Mouse (Mus musculus) embryo, embryonic 11.5 days (tissue): ENCODE measurements around the gene Enox1.
"Not testable (repeated sequence)": the region's sequence is repeated elsewhere in the genome, so short reads cannot be mapped to it uniquely, and the experiment has no call there.

Source experiments
- DNase-seq: peaks from one replicate; pipeline ENCODE4 v3.0.0-alpha.2; 2012; ENCODE audit warnings: low read depth, low spot score

Gene Enox1

GRCm38 (mm10) chr14:77511137-77511870 lies 354.7 kb downstream of the Enox1 start:
- no peak for DNase-seq

GRCm38 (mm10) chr14:77518017-77518416 lies 361.5 kb downstream of the Enox1 start:
- no peak for DNase-seq

- no peak for DNase-seq
Observed at GRCm38 (mm10) chr14:77518941-77519695, 362.6 kb downstream of the Enox1 start.

- no peak for DNase-seq
Observed at GRCm38 (mm10) chr14:77519701-77520100, 363.1 kb downstream of the Enox1 start.

- DNase-seq: no peak
Observed at GRCm38 (mm10) chr14:77524303-77524702, 367.7 kb downstream of the Enox1 start.

GRCm38 (mm10) chr14:77526262-77526661 lies 369.7 kb downstream of the Enox1 start:
- DNase-seq: no peak

- no peak for DNase-seq
Observed at GRCm38 (mm10) chr14:77529201-77529600, 372.6 kb downstream of the Enox1 start.

GRCm38 (mm10) chr14:77529621-77530020 lies 373.1 kb downstream of the Enox1 start:
- no peak for DNase-seq

GRCm38 (mm10) chr14:77533638-77534037 lies 377.1 kb downstream of the Enox1 start:
- no peak for DNase-seq

GRCm38 (mm10) chr14:77534120-77534519 lies 377.6 kb downstream of the Enox1 start:
- no peak for DNase-seq

GRCm38 (mm10) chr14:77536592-77536991 lies 380.0 kb downstream of the Enox1 start:
- no peak for DNase-seq

- DNase-seq: not testable (repeated sequence)
Observed at GRCm38 (mm10) chr14:77539563-77539962, 383.0 kb downstream of the Enox1 start.

- no peak for DNase-seq
Observed at GRCm38 (mm10) chr14:77541925-77542324, 385.4 kb downstream of the Enox1 start.

- DNase-seq: no peak
Observed at GRCm38 (mm10) chr14:77546531-77547274, 390.1 kb downstream of the Enox1 start.

- no peak for DNase-seq
Observed at GRCm38 (mm10) chr14:77547351-77547750, 390.8 kb downstream of the Enox1 start.

- no peak for DNase-seq
Observed at GRCm38 (mm10) chr14:77548963-77549362, 392.4 kb downstream of the Enox1 start.

- no peak for DNase-seq
Observed at GRCm38 (mm10) chr14:77557446-77558070, 401.0 kb downstream of the Enox1 start.

GRCm38 (mm10) chr14:77558910-77559309 lies 402.3 kb downstream of the Enox1 start:
- DNase-seq: no peak

GRCm38 (mm10) chr14:77559792-77560191 lies 403.2 kb downstream of the Enox1 start:
- DNase-seq: no peak

- DNase-seq: no peak
Observed at GRCm38 (mm10) chr14:77561808-77562583, 405.4 kb downstream of the Enox1 start.

GRCm38 (mm10) chr14:77563922-77564321 lies 407.4 kb downstream of the Enox1 start:
- DNase-seq: no peak
